Mouse (Mus musculus) telencephalon, adult 2 months (tissue): ENCODE measurements at regions not wholly inside any gene's neighbourhood (a gene's known extent, or its start where the extent isn't known, plus 50 kb on each side); places are given as distances from the start of the nearest gene placed in this dataset.

Source experiments
- DNase-seq: peaks from one replicate; pipeline ENCODE4 v3.0.0-alpha.2; 2011; ENCODE audit warnings: low read depth, low spot score

- no peak for DNase-seq
Measured at GRCm38 (mm10) chr8:117894861-117895260, 93.1 kb upstream of the Mphosph6 start.

GRCm38 (mm10) chr8:117890211-117890610 is 88.5 kb upstream of the Mphosph6 start:
- no peak for DNase-seq

- peak; percentile 52 for DNase-seq
Measured at GRCm38 (mm10) chr8:117881414-117881973, 79.8 kb upstream of the Mphosph6 start.

GRCm38 (mm10) chr8:117880279-117880975 is 78.7 kb upstream of the Mphosph6 start:
- DNase-seq: no peak

GRCm38 (mm10) chr8:117873611-117874010 is 71.9 kb upstream of the Mphosph6 start:
- DNase-seq: no peak

- DNase-seq: no peak
Measured at GRCm38 (mm10) chr8:117867138-117867537, 65.4 kb upstream of the Mphosph6 start.

- no peak for DNase-seq
Measured at GRCm38 (mm10) chr8:117865014-117865413, 63.3 kb upstream of the Mphosph6 start.

GRCm38 (mm10) chr8:117863837-117864236 is 62.1 kb upstream of the Mphosph6 start:
- DNase-seq: no peak

- no peak for DNase-seq
Measured at GRCm38 (mm10) chr8:117862318-117862717, 60.6 kb upstream of the Mphosph6 start.

- DNase-seq: no peak
Measured at GRCm38 (mm10) chr8:117859734-117860133, 58.0 kb upstream of the Mphosph6 start.

- no peak for DNase-seq
Measured at GRCm38 (mm10) chr8:117859095-117859494, 57.4 kb upstream of the Mphosph6 start.

GRCm38 (mm10) chr8:117856121-117856520 is 54.4 kb upstream of the Mphosph6 start:
- no peak for DNase-seq

- no peak for DNase-seq
Measured at GRCm38 (mm10) chr8:117854942-117855491, 53.3 kb upstream of the Mphosph6 start.

- DNase-seq: no peak
Measured at GRCm38 (mm10) chr8:117854301-117854700, 52.6 kb upstream of the Mphosph6 start.

GRCm38 (mm10) chr8:117853408-117853807 is 51.7 kb upstream of the Mphosph6 start:
- no peak for DNase-seq

- DNase-seq: no peak
Measured at GRCm38 (mm10) chr8:117852521-117852920, 50.8 kb upstream of the Mphosph6 start.
